Comparison of ENCODE assay signal across 9 mouse cellular contexts in genomic region chr7:46607428-46608055, GRCm38 (mm10). TPM values are rescaled to one million over a fixed set of nuclear protein-coding genes. Genes with fewer than 3 reads are reported as not detected.
DNase-seq lines count a peak whose midpoint lies in the region; ATAC-seq lines count a peak whose summit lies in the region.
"Had no signal": no experiment of that assay in that cellular context is flagged by ENCODE, and none has a peak within 500 bp of the region (broad histone marks: within the 10 kb centered on the region; RNA-seq: fewer than 3 reads in every experiment).

No protein-coding gene starts in this region.

- intact Hi-C loops in heart, postnatal 14 days (cut with DNase I): loop anchor here (1.0 to 2.0 kb wide), 3 partner anchors 214 to 511 kb away; no protein-coding TSS in a partner anchor

- H3K9me3 ChIP-seq in heart, embryonic 11.5 days (replicated peaks; ENCODE audit: control insufficient read depth, low read length): no peaks in the 10 kb centered on the region
- H3K9me3 ChIP-seq in embryonic facial prominence, embryonic 12.5 days: no peaks in the 10 kb centered on the region
- no peaks in the 10 kb centered on the region for H3K9me3 ChIP-seq in megakaryocyte, embryonic 14.5 days
- H3K9me3 ChIP-seq: liver, embryonic 15.5 days had no signal

- no peaks in the 10 kb centered on the region for H3K36me3 ChIP-seq in heart, embryonic 11.5 days (ENCODE audit: control insufficient read depth, insufficient read depth, low read length)
- H3K36me3 ChIP-seq in embryonic facial prominence, embryonic 12.5 days: no peaks in the 10 kb centered on the region
- peaks cover 20% of the 10 kb centered on the region for H3K36me3 ChIP-seq in megakaryocyte, embryonic 14.5 days (replicated peaks; ENCODE audit: low read length)
- H3K36me3 ChIP-seq: liver, embryonic 15.5 days had no signal

- WGBS in heart, embryonic 11.5 days (ENCODE audit: insufficient replicate concordance): 43% methylated on average over 11 of the region's 11 CpGs
- WGBS in embryonic facial prominence, embryonic 12.5 days: 56% methylated on average over 11 of the region's 11 CpGs

- H3K27ac ChIP-seq in heart, embryonic 11.5 days (ENCODE audit: low read depth, low read length): no peak overlapping the region
- no peak overlapping the region for H3K27ac ChIP-seq in embryonic facial prominence, embryonic 12.5 days
- H3K27ac ChIP-seq: liver, embryonic 15.5 days had no signal

- no peak overlapping the region for H3K4me3 ChIP-seq in heart, embryonic 11.5 days (ENCODE audit: low read depth, low read length)
- H3K4me3 ChIP-seq in embryonic facial prominence, embryonic 12.5 days: no peak overlapping the region
- H3K4me3 ChIP-seq in megakaryocyte, embryonic 14.5 days (replicated peaks): peak overlapping the region; percentile 26
- H3K4me3 ChIP-seq: liver, embryonic 15.5 days had no signal

- ATAC-seq in heart, embryonic 11.5 days (replicated peaks; ENCODE audit: insufficient number of reproducible peaks, low FRiP score, low TSS enrichment): no peak
- ATAC-seq in embryonic facial prominence, embryonic 12.5 days (ENCODE audit: insufficient number of reproducible peaks, insufficient read depth, low FRiP score, low TSS enrichment): peak; percentile 4; the same call in 1 of the 2 replicates

- H3K4me1 ChIP-seq in heart, embryonic 11.5 days (ENCODE audit: control insufficient read depth, insufficient read depth, low read length): peaks cover 11% of the 10 kb centered on the region
- 0 out of 2 replicates have a peak, but pooled peaks cover 4% of the 10 kb centered on the region for H3K4me1 ChIP-seq in embryonic facial prominence, embryonic 12.5 days
- peaks cover 30% of the 10 kb centered on the region for H3K4me1 ChIP-seq in megakaryocyte, embryonic 14.5 days
- H3K4me1 ChIP-seq: liver, embryonic 15.5 days had no signal

- DNase-seq in heart, adult 18-20 months: peak; percentile 52 to 78
- DNase-seq in adrenal gland, postnatal 25 days: peak; percentile 26
- DNase-seq in heart, postnatal 14 days: peak; percentile 32 to 71
- peak; percentile 66 for DNase-seq in layer of hippocampus, adult 9-11 months
- DNase-seq in spleen, adult 18-20 months: peak; percentile 21 to 53

- no peaks in the 10 kb centered on the region for H3K27me3 ChIP-seq in heart, embryonic 11.5 days (ENCODE audit: control insufficient read depth, insufficient read depth, low read length)
- H3K27me3 ChIP-seq in embryonic facial prominence, embryonic 12.5 days: no peaks in the 10 kb centered on the region
- H3K27me3 ChIP-seq in megakaryocyte, embryonic 14.5 days (replicated peaks): no peaks in the 10 kb centered on the region
- H3K27me3 ChIP-seq: liver, embryonic 15.5 days had no signal

- H3K4me2 ChIP-seq in heart, embryonic 11.5 days: no peak overlapping the region; the same call in 1 of the 2 replicates
- H3K4me2 ChIP-seq in embryonic facial prominence, embryonic 12.5 days (replicated peaks): no peak overlapping the region
- H3K4me2 ChIP-seq: liver, embryonic 15.5 days had no signal

- no peak overlapping the region for H3K9ac ChIP-seq in heart, embryonic 11.5 days (ENCODE audit: low read depth, low read length)
- no peak overlapping the region for H3K9ac ChIP-seq in embryonic facial prominence, embryonic 12.5 days
- H3K9ac ChIP-seq: liver, embryonic 15.5 days had no signal

RNA-seq across cellular contexts. Expression of gene Sergef, which starts 32.1 kb away (rescaled TPM):
- 1 to 10 TPM; 3.8 to 5.9 TPM for total RNA-seq in heart, adult 18-20 months (2021)
- polyA plus RNA-seq in heart, embryonic 11.5 days (2014; fragmentation: Nextera tagmentation; extraction: Ambion mirVana): 10.7 and 11.6 TPM in 2 replicates
- 19.8 and 29.4 TPM in 2 replicates for total RNA-seq in adrenal gland, postnatal 25 days (2021)
- polyA plus RNA-seq in embryonic facial prominence, embryonic 12.5 days (2016; fragmentation: Nextera tagmentation; extraction: Ambion mirVana): 13.5 and 14.1 TPM in 2 replicates
- total RNA-seq in heart, postnatal 14 days (2021): 1 to 10 TPM; 3.7 to 4.1 TPM
- 2.4 TPM in 1 of 2 replicates, not detected in the other for polyA plus RNA-seq in megakaryocyte, embryonic 14.5 days (2012; ENCODE audit: insufficient read depth, low replicate concordance)
